Mouse (Mus musculus) megakaryocyte, embryonic 14.5 days (primary cell): ENCODE measurements around the gene Helz2.

Experiments used
- FLI1 ChIP-seq: IDR thresholded peaks from 2 replicates; pipeline ENCODE4 v1.6.1; 2012; ENCODE audit warnings: low read length, inconsistent platforms, mixed read lengths
- GATA1 ChIP-seq: IDR thresholded peaks from 3 replicates; pipeline ENCODE4 v1.6.1; 2012; ENCODE audit warnings: mixed read lengths, low read length, inconsistent platforms, borderline replicate concordance

GRCm38 (mm10) chr2:181218881-181219485 lies 22.8 kb downstream of the Helz2 start:
- TF ChIP-seq GATA1, result no peak
- TF ChIP-seq FLI1, result no peak
